Mouse (Mus musculus) urinary bladder, postnatal 14 days (tissue): ENCODE measurements around the gene Ikzf5.

ENCODE experiments used
- DNase-seq: peaks from one replicate; pipeline ENCODE4 v3.0.0; 2021; ENCODE audit warnings: low spot score

Gene Ikzf5

GRCm38 (mm10) chr7:131345856-131346541 is 64.3 kb downstream of the Ikzf5 start:
- DNase-seq: no peak
